Mouse (Mus musculus) ES-E14 (cell line): ENCODE measurements at regions not wholly inside any gene's neighbourhood (a gene's known extent, or its start where the extent isn't known, plus 50 kb on each side); places are given as distances from the start of the nearest gene placed in this dataset.

Experiments
- DNase-seq: peaks from one replicate; pipeline ENCODE4 v3.0.0-alpha.2; 2013; ENCODE audit warnings: low read depth, low spot score
- H3K27ac ChIP-seq: 2 replicates; pipeline ENCODE4 v1.5.1; 2012; ENCODE audit warnings: low read depth, mild to moderate bottlenecking, low read length, moderate library complexity, mixed read lengths; ENCODE audit not compliant: poor library complexity, insufficient read depth, severe bottlenecking
- H3K36me3 ChIP-seq: 2 replicates; pipeline ENCODE4 v1.6.1; 2012; ENCODE audit warnings: mild to moderate bottlenecking, low read length, moderate library complexity, mixed read lengths; ENCODE audit not compliant: control insufficient read depth, poor library complexity, insufficient read depth, severe bottlenecking
- H3K4me1 ChIP-seq, 2 experiments: fragments of 150-350 bp in 1 of 2; sonication (generic) in 1 of 2; 2 replicates each; pipeline ENCODE4 v1.6.1; 2012; ENCODE audit warnings: low read length in 2 of 2, mild to moderate bottlenecking in 1 of 2, mixed read lengths in 1 of 2; ENCODE audit not compliant: control insufficient read depth in 2 of 2, insufficient read depth in 2 of 2, poor library complexity in 1 of 2
- H3K4me3 ChIP-seq, 2 experiments: fragments of 150-350 bp in 1 of 2; sonication (generic) in 1 of 2; 2 replicates each; pipeline ENCODE4 v1.5.1; 2012; ENCODE audit warnings: low read length in 2 of 2, low read depth in 1 of 2, mild to moderate bottlenecking in 1 of 2, mixed read lengths in 1 of 2; ENCODE audit not compliant: insufficient read depth in 1 of 2, poor library complexity in 1 of 2, severe bottlenecking in 1 of 2
- H3K9ac ChIP-seq: 2 replicates; pipeline ENCODE4 v1.6.1; 2012; ENCODE audit warnings: low read depth, mild to moderate bottlenecking, low read length, mixed read lengths; ENCODE audit not compliant: poor library complexity, insufficient read depth, severe bottlenecking
- H3K9me3 ChIP-seq: fragments of 150-350 bp; sonication (generic); 2 replicates; pipeline ENCODE4 v1.6.1; 2012; ENCODE audit warnings: low read depth, mild to moderate bottlenecking, low read length; ENCODE audit not compliant: control insufficient read depth, insufficient read depth
- CHD2 ChIP-seq: IDR thresholded peaks from 2 replicates; pipeline ENCODE4 v1.6.1; 2014; ENCODE audit warnings: mild to moderate bottlenecking, low read depth, low read length, inconsistent platforms
- HCFC1 ChIP-seq: IDR thresholded peaks from 2 replicates; pipeline ENCODE4 v1.6.1; 2012; ENCODE audit warnings: low read length, inconsistent platforms, borderline replicate concordance; ENCODE audit not compliant: insufficient read depth
- MAFK ChIP-seq: IDR thresholded peaks from 2 replicates; pipeline ENCODE4 v1.6.1; 2014; ENCODE audit warnings: mild to moderate bottlenecking, low read depth, low read length, inconsistent platforms; ENCODE audit not compliant: insufficient read depth
- ZC3H11A ChIP-seq: IDR thresholded peaks from 2 replicates; pipeline ENCODE4 v1.6.1; 2012; ENCODE audit warnings: low read depth, mild to moderate bottlenecking, inconsistent platforms, low read length, borderline replicate concordance
- ZNF384 ChIP-seq: IDR thresholded peaks from 2 replicates; pipeline ENCODE4 v1.6.1; 2012; ENCODE audit warnings: low read depth, low read length, inconsistent platforms
- in situ Hi-C, 2 experiments: fragments of 600-800 bp; cut with MboI; formaldehyde crosslinking; loops; one replicate each; pipeline ENCODE4 v1.15.1; 2025; ENCODE audit warnings: low sequenced_read_pairs in 2 of 2, inconsistent platforms in 1 of 2; ENCODE audit not compliant: unreplicated experiment in 2 of 2

DNA sequence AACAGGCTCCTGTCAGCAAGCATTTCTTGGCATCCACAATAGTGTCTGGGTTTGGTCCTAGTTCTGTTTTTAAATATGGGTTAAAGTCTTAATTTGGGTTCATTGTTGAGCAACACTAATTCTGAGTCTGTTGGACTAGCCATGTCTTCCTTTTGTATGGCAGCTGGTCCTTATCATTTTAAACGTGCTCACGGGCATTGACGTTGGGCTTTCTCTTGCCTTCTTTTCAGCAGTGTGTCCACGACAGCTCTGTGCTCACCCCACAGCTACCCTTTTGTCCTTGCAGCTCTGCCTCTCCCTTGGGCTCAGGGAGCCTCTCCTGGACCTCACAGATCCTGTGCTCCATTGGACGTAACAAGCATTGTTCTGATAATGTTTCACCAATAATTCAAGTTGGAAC is 168.9 kb upstream of the Rag2 start:
- no peaks in the 10 kb centered on the region for H3K9me3 ChIP-seq
- TF ChIP-seq MAFK (no peak), ZNF384 (no peak), HCFC1 (no peak), CHD2 (no peak), ZC3H11A (no peak)

DNA sequence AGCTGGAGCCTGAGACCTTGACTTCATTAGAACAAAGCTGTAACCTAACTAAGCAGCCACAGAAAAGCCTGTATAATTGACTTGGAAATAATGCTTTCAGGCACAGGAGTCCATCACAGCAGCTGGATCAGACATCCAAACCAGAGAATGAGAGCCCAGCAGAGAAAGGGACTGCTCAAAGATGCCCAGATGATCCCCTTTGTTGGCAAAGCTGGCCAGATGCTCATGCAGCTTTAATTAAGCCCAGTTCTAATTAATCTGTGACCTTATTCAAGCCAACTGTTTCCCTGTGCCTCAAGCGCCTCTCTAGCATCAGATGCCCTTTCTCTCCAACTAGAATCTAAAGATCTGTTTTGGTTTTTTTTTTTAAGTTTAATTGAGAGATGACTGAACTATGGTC is 165.6 kb upstream of the Rag2 start:
- DNase-seq = no peak
- H3K9me3 ChIP-seq = no peaks in the 10 kb centered on the region
- in situ Hi-C loops = no loop called here
- TF ChIP-seq ZNF384 (no peak), CHD2 (no peak), MAFK (no peak), HCFC1 (no peak), ZC3H11A (no peak)
- no peak overlapping the region for H3K9ac ChIP-seq
- H3K4me3 ChIP-seq = no peak overlapping the region
- no peaks in the 10 kb centered on the region for H3K4me1 ChIP-seq
- no peak overlapping the region for H3K27ac ChIP-seq
- no peaks in the 10 kb centered on the region for H3K36me3 ChIP-seq

More for the DNA sequence above, 168.9 kb upstream of the Rag2 start:
- no peak overlapping the region for H3K9ac ChIP-seq
- H3K4me1 ChIP-seq = no peaks in the 10 kb centered on the region
- in situ Hi-C loops = no loop called here
- DNase-seq = no peak
- H3K27ac ChIP-seq = no peak overlapping the region
- H3K36me3 ChIP-seq = no peaks in the 10 kb centered on the region
- H3K4me3 ChIP-seq = no peak overlapping the region

DNA sequence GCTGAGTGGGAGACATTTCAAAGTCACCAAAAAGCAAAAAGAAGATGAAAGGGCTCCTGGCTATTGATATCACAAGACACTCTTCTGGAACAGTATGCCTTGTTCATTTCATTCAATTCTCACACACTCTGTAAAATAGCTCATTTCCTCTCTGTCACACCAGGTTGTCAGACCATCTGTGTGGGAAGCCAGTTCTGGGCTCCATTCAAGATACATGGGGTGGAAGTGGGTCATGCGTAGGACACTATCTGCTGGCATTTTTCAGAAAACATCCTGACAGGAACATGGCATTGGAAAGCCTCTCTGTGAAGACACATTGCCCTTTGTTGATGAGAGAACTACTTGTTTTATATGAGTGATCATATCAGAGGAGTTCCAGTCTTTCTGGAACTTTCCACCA is 162.1 kb upstream of the Rag2 start:
- H3K9ac ChIP-seq = no peak overlapping the region
- no peaks in the 10 kb centered on the region for H3K4me1 ChIP-seq
- H3K36me3 ChIP-seq = no peaks in the 10 kb centered on the region
- H3K27ac ChIP-seq = no peak overlapping the region
- no peaks in the 10 kb centered on the region for H3K9me3 ChIP-seq
- no peak for DNase-seq
- TF ChIP-seq MAFK (no peak), HCFC1 (no peak)
- no peak overlapping the region for H3K4me3 ChIP-seq
- in situ Hi-C loops = no loop called here

DNA sequence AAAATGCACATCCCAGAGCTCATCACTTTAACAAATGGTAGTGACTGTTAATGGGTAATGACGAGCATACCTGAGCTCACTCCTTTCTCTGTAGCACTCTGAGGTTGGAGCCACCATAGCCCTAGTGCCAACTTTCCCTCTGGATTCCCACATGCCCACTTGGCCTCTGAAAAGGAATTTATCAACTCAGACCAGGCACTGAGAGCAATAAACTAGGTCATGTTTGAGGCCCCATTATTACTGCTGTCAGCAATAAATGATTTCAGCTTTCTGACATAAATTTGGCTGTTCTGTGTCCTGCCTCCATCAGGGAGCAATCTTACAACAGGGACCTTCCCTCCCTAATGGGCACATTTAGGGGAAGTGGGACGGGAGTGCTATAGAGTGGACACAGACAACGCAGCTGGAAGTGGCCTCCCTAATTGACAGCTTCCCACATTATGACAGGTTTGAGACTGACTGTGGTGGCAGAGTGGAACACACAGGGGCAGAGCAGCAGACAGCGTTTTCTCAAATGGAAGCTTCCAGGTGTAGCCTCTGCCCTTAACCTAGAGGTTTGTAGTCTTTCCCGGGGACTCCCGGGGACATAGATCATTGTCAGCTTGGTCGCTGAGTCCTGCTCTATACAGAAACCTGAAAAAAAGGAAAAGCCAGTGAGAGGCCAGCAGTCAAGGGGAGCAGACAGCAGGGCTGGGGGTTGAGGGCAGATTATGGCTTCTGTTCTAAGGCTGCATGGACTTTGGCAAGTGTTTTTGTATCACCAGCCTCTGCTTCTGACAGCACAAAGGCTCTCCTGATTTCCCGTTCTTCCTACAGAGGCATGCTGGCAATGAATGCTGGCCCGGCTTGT is 160.0 kb upstream of the Rag2 start:
- no peaks in the 10 kb centered on the region for H3K4me1 ChIP-seq
- no peaks in the 10 kb centered on the region for H3K36me3 ChIP-seq
- no peak overlapping the region for H3K9ac ChIP-seq
- TF ChIP-seq ZNF384 = no peak
- DNase-seq = no peak
- no peak overlapping the region for H3K4me3 ChIP-seq
- in situ Hi-C loops = no loop called here
- no peaks in the 10 kb centered on the region for H3K9me3 ChIP-seq
- H3K27ac ChIP-seq = no peak overlapping the region

DNA sequence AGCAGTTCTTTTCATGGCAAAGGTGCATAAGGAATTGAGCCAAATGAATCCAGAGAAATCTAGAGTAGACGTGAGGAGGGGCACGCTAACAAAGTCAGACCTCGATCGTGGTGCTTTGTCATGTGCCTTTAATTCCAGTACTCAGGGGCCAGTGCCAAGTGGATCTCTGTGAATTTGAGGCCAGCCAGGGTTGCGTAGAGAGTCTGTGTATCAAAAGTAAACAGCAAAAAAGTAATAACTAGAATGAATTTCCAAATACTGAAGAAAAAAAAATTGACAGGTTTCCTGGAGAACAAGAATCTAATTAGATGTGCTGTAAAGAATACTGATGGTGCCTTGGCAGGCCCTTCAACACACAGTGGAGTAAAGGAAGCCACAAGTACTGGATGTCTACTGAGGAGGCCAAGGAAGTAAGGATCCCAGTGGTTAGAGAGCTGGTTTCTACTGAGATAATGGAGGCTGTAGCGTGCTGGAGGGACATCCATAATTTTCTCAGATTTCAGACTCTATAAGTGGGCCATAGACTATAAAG is 153.9 kb upstream of the Rag2 start:
- DNase-seq = no peak
- TF ChIP-seq MAFK (no peak), CHD2 (no peak), ZC3H11A (no peak), ZNF384 (no peak), HCFC1 (no peak)
- Histone ChIP-seq H3K9me3 (no peaks in the 10 kb centered on the region), H3K27ac (no peak overlapping the region), H3K36me3 (no peaks in the 10 kb centered on the region), H3K4me1 (no peaks in the 10 kb centered on the region), H3K9ac (no peak overlapping the region), H3K4me3 (no peak overlapping the region)
- in situ Hi-C loops = no loop called here
